Mouse (Mus musculus) heart, postnatal 10 days (tissue): Measurements from ENCODE around the gene Hyal2. TPM values are rescaled to one million over a fixed set of nuclear protein-coding genes. Genes with fewer than 3 reads are reported as not detected.
"Not testable (repeated sequence)": the region's sequence is repeated elsewhere in the genome, so short reads cannot be mapped to it uniquely, and the experiment has no call there.

Experiments
- DNase-seq, 2 experiments: peaks; one replicate each; pipeline ENCODE4 v3.0.0; 2021
- intact Hi-C: fragments of 180-260 bp; cut with DNase I; formaldehyde crosslinking; loops from one replicate; pipeline ENCODE4 v1.15.1; 2025
- total RNA-seq, 2 experiments: library from RNA; stranded (reverse); gene quantifications; 2 replicates each; pipeline ENCODE4 v1.2.3; 2021

Hyal2 gene
- total RNA-seq, 2 experiments from 2014 or later, result 47.0 to 56.0 TPM

DNA sequence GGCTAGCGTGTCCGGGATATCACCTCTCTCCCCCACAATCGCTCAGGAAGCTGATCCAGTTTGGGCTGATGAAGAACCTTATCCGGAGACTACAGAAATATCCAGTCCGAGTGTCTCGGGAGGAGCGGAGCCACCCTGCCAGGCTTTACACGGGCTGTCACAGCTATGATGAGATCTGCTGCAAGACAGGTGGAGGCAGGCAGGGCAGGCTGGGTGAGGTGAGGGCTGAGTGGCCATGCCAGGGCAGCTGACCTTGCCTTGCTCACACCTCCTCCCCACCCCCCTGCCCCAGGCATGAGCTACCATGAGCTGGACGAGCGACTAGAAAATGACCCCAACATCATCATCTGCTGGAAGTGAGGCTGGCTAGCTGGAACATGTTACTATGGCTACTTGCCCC is 22.5 kb upstream of the Hyal2 start:
- intact Hi-C loops, result no loop called here
- no peak for DNase-seq

DNA sequence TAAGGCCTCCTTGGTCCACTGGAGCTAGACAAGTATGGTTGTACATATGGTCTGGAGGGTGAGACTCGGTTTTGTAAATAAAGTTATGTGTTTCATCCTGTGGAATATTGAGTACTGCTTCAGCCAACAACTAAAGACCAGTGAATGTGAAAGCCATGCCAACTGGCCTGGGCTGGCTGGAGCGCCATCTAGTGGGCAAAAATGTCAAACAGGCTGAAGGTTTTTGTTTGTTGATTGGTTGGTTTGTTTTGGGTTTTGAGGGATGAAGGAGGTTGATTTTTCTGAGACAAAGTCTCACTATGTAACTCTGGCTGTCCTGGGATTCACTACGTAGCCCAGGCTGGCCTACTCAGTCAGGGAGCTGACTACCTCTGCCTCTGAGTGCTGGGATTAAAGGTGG is 22.1 kb upstream of the Hyal2 start:
- peak; percentile 73 to 90 for DNase-seq
- intact Hi-C loops, result no loop called here

DNA sequence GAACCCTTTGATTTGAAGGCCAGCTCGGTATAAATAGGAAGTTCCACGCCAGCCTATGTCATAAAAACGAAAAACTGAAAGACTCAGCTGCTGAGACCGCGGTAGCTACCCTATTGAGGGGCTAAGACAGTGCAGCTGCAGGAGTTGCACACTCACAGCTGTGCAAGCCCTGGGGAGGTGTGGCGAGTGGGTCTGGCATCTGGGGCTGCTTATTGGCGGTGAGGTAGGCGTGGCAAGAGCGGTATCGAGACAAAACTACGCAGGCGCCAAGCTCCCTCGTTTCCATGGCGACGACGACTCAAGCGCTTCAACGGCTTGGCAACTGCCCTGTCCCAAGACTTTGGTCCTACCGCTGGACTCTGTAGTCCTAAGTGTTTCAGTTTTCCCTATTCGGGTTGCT is 20.7 kb upstream of the Hyal2 start, which contains the start of gene Zmynd10:
Gene Zmynd10, plus strand, starts transcription at position 273 of the 400 bp plus-strand sequence.
- intact Hi-C loops, result no loop called here

DNA sequence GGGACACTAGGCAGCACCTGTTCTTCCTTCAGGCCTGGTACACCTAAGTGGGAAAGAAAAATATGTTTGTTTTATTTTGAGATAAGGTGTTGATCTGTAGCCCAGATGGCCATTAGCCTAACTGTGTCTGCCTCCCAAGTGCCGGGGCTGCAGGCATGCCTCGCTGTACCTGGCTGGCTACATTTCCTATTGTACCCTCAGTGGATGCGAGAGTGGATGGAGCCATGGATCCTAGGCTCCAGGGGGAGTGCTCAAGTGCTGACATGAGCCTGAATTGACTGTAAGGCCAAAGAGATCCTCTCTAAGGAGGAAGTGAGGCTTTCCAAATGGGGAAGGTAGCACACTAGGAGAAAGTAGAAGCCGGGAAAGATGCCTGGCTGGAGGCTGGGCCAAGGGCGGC is 19.8 kb upstream of the Hyal2 start:
- no peak for DNase-seq
- intact Hi-C loops, result no loop called here

More for the DNA sequence above, 20.7 kb upstream of the Hyal2 start, which contains the start of gene Zmynd10:
- DNase-seq, result peak; percentile 90 to 94

DNA sequence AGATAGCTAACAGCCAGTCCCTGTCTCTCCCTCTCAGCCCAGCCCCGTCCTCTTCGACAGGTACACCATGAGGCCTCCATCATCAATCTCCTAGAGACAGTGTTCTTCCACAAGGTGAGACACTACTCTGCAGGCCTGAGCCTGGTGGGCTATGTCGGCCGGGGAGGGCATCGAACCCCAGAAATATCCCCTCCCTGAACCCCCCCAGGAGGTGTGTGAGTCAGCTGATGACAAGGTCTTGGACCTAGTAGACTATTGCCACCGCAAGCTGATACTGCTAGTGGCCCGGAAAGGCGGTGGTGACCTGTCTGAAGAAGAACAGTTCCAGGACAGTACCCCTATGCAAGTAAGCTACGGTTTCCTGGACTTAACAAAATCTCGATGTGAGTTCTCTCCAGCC is 18.9 kb upstream of the Hyal2 start:
- intact Hi-C loops, result no loop called here
- DNase-seq, result no peak

DNA sequence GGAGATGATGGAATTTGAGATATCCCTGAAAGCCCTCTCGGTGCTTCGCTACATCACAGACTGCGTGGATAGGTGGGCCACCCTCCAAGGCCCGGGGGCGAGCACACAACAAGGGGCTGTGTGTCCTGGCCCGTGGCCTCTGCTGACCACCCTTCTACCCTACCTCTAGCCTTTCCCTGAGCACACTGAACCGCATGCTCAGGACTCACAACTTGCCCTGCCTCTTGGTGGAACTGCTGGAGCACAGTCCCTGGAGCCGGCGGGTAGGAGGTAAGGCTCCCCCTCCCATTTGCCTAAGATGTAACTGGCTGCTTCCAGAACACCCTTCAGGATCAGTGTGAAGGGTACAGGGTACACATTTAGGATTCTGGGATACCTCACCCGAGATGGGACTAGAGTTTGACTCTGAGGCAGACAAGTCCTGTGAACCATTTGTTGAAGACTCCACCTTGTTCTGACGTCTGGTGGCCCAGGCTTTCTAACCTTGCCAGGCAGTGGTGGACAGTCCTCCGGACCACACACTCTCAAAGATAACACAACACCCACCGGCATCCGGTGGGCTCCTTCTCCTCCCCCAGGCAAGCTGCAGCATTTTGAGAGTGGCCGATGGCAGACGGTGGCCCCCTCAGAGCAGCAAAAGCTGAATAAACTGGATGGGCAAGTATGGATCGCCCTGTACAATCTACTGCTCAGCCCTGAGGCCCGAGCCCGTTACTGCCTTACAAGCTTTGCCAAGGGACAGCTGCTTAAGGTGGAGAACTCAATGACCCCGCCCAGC is 18.3 kb upstream of the Hyal2 start:
- intact Hi-C loops, result no loop called here
- no peak for DNase-seq

DNA sequence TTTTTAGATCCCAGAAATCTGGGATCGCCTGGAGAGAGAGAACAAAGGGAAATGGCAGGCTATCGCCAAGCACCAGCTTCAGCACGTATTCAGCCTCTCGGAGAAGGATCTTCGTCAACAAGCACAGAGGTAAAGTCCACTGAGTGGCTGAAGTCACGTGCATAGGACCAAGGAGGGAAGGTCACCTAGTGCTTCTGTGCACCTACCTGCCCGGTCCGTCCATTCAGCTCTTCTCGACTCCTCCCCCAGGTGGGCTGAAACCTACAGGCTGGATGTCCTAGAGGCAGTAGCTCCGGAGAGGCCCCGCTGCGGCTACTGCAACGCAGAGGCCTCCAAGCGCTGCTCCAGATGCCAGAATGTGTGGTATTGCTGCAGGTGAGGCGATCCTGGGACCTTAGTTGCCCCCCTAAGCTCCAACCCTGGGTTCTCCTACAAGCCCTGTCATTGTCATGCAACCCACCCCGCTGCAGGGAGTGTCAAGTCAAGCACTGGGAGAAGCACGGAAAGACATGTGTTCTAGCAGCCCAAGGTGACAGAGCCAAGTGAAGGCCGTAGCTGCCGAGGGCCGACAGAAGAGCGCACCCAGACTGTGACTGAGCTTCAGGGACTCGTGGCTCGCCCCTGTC is 17.1 kb upstream of the Hyal2 start:
- intact Hi-C loops, result no loop called here
- no peak for DNase-seq

DNA sequence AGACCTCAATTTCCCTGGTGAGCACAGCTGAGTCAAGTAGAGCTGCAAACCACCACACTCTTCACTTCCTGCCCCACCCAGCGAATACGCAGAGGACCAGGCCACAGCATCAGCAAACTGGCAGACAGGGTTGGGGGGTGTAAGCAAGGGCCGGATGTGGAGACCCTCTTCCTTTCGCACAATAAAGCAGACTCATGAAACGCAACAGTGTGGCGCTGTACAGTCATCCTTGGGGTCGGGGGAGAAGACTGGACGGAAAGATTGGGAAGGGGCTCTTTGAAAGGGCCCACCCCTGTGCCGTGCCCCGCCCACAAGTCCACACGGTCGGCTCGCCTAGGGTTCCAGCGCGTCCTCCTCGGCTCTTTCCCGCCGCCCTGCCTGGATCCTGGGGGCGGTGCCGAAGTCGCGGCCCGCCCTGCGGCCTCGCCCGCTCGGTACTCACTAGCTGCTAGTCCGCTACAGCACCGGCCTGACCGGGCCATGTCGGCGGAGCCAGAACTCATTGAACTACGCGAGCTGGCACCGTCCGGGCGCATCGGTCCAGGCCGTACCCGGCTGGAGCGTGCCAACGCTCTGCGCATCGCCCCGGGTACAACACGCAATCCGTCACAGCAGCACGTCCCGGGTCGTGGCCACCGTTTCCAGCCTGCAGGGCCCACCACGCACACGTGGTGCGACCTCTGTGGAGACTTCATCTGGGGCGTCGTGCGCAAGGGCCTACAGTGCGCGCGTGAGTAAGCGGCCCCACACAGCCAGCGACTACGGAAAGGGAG is 16.4 kb upstream of the Hyal2 start, which contains the start of gene Rassf1:
Gene Rassf1, plus strand, starts transcription at position 439 of the 773 bp plus-strand sequence.
- DNase-seq, result peak; percentile 76 to 81
- intact Hi-C loops, result no loop called here

DNA sequence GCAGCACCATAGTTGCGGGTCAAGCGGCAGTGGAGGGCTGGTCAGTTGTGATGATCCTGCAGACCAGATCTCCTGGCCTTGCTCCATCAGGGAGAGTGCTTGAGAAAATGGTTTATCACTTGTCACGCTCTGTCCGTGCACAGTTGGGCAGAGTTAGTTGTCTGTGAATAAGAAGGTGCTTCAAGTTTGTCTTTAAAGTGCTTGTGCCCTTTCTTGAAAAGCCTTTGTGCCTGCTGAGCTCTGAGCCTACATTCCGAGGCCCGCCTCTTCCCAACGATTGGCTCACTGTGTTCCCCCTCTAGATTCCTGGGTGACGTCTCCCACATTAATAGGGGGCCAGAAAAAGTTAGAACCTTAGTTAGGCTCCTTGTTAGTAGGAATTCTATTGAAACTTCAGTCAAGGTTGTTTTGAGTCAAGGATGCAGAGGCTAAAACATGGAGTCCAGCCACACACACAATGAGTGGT is 15.8 kb upstream of the Hyal2 start:
- intact Hi-C loops, result no loop called here
- DNase-seq, result no peak

DNA sequence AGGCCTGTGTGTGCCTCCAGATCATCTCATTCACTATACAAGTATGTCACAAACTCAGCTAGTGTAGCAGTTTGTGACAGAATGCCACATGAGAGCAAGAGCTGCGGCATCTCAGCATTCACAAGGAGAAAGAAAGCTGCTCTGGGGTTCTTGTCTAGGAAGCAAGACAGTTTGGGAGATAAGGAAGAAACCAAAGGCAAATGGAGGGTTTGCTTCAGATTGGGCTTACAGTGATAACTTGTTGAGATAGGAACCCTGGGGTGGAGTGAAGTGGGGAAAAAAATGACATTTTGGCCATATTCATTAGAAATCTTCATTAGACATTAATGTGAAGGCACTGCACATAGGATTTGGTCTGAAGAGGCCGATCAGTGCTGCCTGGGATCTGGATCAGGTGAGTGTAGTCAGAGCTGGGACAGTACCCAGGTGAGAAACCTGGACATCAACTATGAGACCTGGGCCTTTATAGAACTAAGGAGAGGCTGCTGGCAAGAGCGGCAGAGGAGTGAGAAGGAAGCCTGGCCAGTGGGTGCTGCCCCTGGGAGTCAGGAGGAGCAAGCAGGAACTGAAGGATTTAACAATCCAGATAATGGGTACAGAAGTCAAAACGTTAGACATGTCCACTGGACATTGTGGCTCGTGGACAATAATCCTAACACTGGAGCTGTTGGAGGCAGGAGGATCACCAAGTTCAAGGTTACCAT is 14.9 kb upstream of the Hyal2 start:
- DNase-seq, result no peak
- intact Hi-C loops, result no loop called here

DNA sequence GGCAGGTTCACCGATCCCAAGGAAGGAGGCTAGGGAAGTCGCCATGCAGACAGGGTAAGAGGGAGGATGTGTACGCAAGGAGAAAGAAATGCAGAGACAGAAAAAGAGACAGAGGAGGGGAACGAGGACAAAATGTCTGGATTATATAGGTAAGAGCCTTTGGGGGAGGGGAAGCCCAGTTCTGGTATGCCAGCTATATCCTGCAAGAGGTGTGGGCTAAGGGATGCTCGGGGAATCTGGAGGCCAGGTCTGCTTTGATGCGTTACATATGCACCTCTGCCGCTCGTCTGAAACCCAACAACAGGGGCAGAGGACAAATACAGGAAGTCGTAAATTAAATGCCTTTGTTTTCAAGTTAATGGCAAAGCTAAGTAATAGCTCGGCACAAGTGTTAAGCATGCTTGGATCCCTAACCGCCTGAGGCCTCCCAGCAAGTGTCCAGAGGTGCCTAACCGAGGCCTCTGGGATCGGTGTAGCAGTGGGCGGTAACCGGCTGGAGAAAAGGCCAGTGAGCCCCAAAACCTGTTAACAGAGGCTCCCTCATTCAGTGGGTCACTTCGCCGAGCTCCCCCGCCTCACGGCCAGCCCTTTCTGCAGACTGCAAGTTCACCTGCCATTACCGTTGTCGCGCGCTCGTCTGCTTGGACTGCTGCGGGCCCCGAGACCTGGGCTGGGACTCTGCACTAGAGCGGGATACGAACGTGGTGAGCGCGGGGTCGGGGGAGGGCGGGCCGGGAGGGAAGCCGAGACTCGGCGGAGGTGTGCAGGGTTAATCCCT is 14.0 kb upstream of the Hyal2 start:
- intact Hi-C loops, result no loop called here
- peak in 1 of 2 experiments; percentile 51 for DNase-seq

DNA sequence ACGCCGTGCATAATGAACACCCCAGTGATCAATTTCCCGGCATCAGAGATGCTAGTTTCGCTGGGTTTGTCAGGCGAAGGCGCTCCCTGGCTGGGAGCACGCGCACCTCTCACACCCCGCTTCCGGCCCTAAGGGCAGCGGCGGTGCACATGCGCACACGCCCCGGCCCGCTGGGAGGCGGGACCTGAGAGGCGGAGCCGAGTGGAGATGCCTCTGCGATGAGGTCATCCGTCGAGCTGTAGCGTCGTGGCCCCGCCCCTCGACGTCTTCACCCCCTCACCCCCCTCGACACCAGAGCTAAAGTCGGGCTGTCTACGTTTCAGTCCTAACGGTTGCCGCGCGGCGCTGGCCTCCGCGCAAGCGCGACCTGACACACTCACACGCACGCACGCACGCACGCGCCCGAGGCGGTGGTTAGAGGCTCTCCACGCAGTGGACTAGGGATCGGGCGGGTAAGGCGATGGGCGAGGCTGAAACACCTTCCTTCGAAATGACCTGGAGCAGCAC is 13.4 kb upstream of the Hyal2 start:
- intact Hi-C loops, result no loop called here
- DNase-seq, result peak; percentile 95 to 96

DNA sequence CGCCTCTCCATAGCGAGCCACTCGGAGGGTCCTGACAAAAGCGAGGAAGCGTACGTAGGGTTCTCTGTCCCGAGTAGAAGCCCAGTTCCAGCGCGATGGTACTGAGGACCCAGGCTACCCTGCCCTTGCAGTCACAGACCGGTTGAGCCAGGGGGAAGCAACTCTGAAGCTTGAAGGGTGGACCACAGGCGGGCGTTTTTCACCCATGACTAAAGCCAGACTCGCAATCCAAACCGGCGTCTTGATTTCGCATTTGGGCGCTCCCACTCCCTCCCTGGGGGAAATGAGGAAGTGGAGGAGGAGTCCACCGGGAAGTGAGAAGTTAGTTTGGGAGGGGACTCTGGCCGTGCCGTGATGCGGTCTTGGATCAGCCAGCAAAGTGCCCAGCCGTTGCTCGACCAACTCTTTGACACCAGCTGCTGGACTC is 12.7 kb upstream of the Hyal2 start:
- DNase-seq, result peak; percentile 86 to 87
- intact Hi-C loops, result no loop called here

DNA sequence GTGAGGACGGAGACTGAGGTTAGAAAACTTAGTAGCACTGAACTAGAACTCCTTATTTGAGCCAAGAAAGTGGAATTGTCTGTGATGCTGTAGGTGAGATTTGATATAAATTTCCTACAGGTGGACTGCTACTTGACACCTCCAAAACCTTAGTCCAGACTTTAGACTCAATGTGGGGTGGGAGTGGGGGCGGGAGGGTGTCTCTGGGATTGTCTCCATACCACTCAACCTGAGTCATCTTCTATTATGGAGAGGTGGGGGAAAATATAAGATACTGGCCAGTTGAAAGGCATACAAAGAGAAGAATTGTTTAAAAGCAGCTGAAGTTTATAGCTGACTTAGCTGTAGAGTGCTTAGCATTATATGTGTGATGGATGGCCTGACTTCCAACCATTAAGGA is 12.0 kb upstream of the Hyal2 start:
- intact Hi-C loops, result no loop called here
- DNase-seq, result no peak

DNA sequence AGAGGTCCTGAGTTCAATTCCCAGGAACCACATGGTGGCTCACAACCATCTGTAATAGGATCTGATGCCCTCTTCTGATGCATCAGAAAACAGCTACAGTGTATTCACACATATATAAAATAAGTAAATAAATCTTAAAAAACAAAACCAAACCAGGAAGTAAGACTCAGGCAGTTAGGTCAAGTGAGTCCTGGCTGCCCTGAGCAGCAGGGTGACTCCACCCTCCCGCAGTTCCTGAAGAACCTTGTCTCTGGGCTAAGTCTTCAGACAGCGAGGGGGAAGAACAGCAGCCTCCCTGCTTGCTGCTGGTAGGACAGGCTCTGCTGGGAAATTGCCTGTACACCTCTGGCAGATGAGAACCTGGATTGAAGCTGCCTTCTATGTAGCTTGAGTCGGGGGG is 11.4 kb upstream of the Hyal2 start:
- intact Hi-C loops, result no loop called here
- no peak for DNase-seq

DNA sequence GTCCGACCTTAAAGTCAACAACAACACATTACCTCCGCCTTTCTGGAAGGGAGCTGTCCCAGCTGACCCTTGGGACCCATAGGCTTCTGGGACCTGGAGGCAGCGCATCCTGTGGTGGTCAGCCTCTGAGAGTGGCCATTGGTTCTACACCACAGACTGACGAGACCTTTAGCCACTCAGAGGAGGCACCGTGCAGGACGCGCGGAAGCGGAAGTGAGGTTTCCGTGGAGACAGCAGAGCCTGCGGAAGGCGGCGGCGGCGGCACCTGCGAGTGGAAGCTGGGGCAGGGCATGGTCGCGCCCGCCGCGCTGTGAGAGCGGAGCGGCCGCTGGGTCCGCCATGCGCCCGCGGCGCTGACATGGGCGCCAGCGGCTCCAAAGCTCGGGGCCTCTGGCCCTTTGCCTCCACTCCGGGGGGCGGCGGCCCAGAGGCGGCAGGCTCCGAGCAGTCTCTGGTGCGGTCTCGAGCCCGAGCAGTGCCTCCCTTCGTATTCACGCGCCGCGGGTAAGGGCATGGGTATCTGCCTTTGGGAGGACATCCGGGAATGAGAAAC is 4.6 kb upstream of the Hyal2 start, which contains the start of gene Tusc2:
Gene Tusc2, plus strand, starts transcription at position 227 of the 553 bp plus-strand sequence.
- intact Hi-C loops, result no loop called here
- peak; percentile 97 for DNase-seq

DNA sequence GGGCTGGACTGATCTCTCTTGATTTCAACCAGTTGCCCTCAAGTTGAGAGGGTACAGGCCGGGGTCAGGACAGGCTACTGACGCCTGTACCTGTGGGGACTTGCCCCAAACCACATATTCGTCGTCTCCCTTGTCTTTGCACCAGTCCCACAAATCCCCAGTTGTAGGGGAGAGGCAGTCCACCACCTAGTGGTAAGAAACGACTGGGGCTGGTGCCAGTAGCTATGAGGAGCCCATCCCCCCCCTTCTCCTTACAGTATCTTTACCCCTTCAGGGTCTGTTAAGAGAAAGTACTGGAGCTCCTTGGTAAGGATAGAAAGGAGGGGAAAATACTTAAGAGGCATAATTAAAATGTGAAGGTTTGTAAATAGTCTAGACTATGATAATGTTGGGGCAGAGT is 2.2 kb upstream of the Hyal2 start:
- intact Hi-C loops, DNase-seq: not testable (repeated sequence)

DNA sequence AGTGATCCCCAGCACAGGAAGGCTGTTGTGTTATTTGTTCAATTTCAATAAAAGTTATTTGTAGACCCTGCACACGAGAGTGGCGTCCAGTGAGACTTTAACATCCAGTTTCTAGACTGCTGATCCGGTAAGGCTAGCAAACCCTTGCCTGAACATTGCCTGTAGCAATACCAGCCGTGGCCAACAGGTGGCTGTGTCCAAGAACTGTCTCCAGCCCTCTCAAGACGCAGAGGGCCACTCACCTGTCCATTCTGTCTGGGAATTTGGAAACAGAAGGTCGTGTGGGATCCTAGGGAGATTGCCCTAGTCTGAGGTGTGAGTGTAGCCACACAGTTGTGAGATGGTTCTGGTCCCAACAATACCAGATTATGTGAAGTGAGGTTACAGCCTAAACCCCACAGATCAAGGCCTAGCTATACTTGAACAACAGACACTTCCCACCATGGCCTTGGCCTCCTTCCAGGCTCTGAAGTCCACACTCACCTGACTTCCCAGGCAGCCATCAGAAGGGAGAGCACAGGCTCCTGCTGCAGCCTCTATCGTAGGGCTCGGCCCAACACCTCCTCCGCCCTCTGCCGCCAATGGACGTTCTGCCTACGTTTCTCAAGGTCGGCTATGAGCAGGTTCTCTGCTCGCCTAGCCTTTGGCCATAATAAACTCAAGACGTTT is 1.6 kb upstream of the Hyal2 start:
- intact Hi-C loops, result no loop called here

DNA sequence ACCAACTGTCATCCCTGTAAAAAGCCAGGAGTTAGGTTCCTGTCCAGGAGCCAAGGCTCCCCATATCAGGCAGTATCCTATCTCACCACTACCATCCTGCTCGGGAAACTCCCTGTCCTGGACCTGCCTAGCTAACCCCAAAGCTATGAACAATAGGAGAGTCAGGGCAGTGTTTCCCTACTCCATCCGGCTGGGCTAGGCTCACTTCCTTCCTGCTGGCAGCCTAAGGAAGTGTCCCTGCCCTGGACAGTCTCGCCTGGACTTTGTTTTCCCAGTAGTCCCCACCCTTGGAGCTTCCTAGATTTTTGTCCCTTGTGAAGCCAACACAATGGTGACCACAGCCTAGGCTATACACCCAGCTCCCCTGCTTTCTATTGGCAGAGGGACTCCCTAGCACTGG is 890 bp upstream of the Hyal2 start:
- intact Hi-C loops, result no loop called here
- peak; percentile 54 to 63 for DNase-seq

More for the DNA sequence above, 1.6 kb upstream of the Hyal2 start:
- DNase-seq, result peak; percentile 90 to 91
